Mouse (Mus musculus) heart, postnatal 0 days (tissue): ENCODE data around the gene Tmem262.

Experiments used
- CTCF ChIP-seq: IDR thresholded peaks from 2 replicates; pipeline ENCODE4 v1.5.1; 2016; ENCODE audit warnings: antibody characterized with exemption, control low read depth, low read depth
- EP300 ChIP-seq: IDR thresholded peaks from 2 replicates; pipeline ENCODE4 v1.6.1; 2016; ENCODE audit warnings: antibody characterized with exemption, low read depth

GRCm38 (mm10) chr19:6084478-6085248 lies 4.8 kb downstream of the Tmem262 start, which contains the start of the genes Zfpl1 and Cdca5:
- TF ChIP-seq CTCF (no peak), EP300 (0 out of 2 replicates have a peak, but pooled peaks have one; percentile 56)
